9 mouse cellular contexts compared by ENCODE assay signal in the genomic region with DNA sequence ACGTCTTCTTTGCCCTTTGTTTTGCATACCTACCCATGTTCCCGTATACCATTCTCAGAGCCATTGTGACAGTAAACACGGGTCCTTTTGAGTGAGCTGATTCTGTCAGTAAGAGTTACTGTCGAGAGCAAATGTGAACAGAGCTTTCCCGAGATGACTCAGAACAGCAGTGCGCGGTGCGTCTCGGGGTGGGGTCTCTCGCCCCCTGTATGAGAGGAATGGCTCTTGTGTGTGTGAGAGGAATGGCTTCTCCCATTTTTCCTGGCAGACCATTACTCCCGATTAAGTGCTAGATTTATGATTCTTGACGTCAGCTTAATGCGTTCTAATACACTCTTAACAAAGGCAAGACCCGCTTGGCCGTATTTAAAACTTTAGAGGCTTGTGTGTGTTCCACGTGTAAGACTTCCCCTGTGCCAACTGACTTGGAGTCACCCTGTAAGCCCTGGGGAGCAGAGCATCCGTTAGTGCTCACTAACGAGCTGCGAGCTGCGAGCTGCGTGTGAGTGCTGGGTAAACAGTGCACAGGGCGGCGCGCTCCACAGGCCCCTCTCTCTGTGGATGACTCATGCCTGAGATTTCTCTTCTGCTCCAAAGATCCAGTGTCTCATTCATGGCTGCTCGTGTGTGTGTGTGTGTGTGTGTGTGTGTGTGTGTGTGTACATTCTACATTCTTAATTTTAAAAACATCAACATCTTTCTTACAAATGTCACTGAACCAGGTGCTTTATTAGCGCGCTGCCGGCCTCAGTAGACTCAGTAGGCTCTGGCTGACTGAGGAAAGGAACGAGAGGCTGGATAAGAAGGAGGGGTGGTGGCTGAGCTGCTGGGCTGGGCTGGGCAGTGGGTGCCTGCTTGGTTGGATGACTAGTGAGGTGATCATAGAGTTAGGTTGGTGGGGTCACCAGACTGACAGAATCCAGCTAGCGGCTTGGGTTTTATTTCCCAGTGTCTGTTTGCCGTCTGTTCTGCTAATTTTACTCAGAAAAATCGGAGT. TPM values are rescaled to one million over a fixed set of nuclear protein-coding genes. Genes with fewer than 3 reads are reported as not detected.
DNase-seq lines count a peak whose midpoint lies in the region; ATAC-seq and TF ChIP-seq lines count a peak whose summit lies in the region.
"Had no signal": no experiment of that assay in that cellular context is flagged by ENCODE, and none has a peak within 500 bp of the region (broad histone marks: within the 10 kb centered on the region; RNA-seq: fewer than 3 reads in every experiment).

No protein-coding gene starts in this region.

- no peak for TF ChIP-seq CTCF in gastrocnemius, adult 2 months (IDR thresholded peaks at IDR 0.05)

- H3K4me1 ChIP-seq in heart, embryonic 15.5 days (replicated peaks) = 0 out of 2 replicates have a peak, but pooled peaks cover 5% of the 10 kb centered on the region
- H3K4me1 ChIP-seq in limb, embryonic 10.5 days = peaks cover 59% of the 10 kb centered on the region

- H3K36me3 ChIP-seq in heart, embryonic 15.5 days = no peaks in the 10 kb centered on the region
- no peaks in the 10 kb centered on the region for H3K36me3 ChIP-seq in limb, embryonic 10.5 days
- H3K36me3 ChIP-seq: G1E had no signal

- intact Hi-C loops in heart, postnatal 36 days (cut with DNase I) = loop anchor here (10.0 kb wide), 1 partner anchor 407 kb away; no protein-coding TSS in a partner anchor
- intact Hi-C loops in gastrocnemius, adult 2 months (cut with DNase I) = no loop called here

- 58% methylated on average over 32 of the region's 32 CpGs for WGBS in heart, embryonic 15.5 days
- WGBS in limb, embryonic 10.5 days = 54% methylated on average over 32 of the region's 32 CpGs

- H3K27me3 ChIP-seq in heart, embryonic 15.5 days = peaks cover 33% of the 10 kb centered on the region
- H3K27me3 ChIP-seq in limb, embryonic 10.5 days (ENCODE audit: low read depth, poor library complexity, severe bottlenecking) = no peaks in the 10 kb centered on the region

- no peak overlapping the region for H3K27ac ChIP-seq in heart, embryonic 15.5 days
- peak overlapping the region; percentile 33; the same call in 1 of the 2 replicates for H3K27ac ChIP-seq in limb, embryonic 10.5 days
- H3K27ac ChIP-seq in gastrocnemius, adult 2 months = no peak overlapping the region

- H3K9me3 ChIP-seq in heart, embryonic 15.5 days (replicated peaks) = no peaks in the 10 kb centered on the region
- no peaks in the 10 kb centered on the region for H3K9me3 ChIP-seq in limb, embryonic 10.5 days (replicated peaks)

- peak; percentile 62; the same call in 1 of the 2 replicates for ATAC-seq in heart, embryonic 15.5 days (replicated peaks; ENCODE audit: insufficient number of reproducible peaks, insufficient read depth, low FRiP score, low read depth)

- no peak overlapping the region for H3K4me2 ChIP-seq in heart, embryonic 15.5 days

- no peak overlapping the region for H3K9ac ChIP-seq in heart, embryonic 15.5 days

- H3K4me3 ChIP-seq in heart, embryonic 15.5 days = no peak overlapping the region
- no peak overlapping the region for H3K4me3 ChIP-seq in limb, embryonic 10.5 days
- H3K4me3 ChIP-seq in gastrocnemius, adult 2 months = no peak overlapping the region

- no peak for DNase-seq in heart, postnatal 36 days
- DNase-seq in urinary bladder, postnatal 25 days (ENCODE audit: low spot score) = peak; percentile 45
- DNase-seq in urinary bladder, adult 2 months (ENCODE audit: low spot score) = no peak
- DNase-seq in limb, embryonic 10.5 days (ENCODE audit: low spot score) = no peak
- peak; percentile 55 for DNase-seq in right cerebral cortex, postnatal 25 days
- no peak for DNase-seq in ovary, adult 18-20 months (ENCODE audit: low spot score)
- no peak for DNase-seq in gastrocnemius, adult 2 months

RNA-seq across cellular contexts. Expression of a gene that starts 15.8 kb away (rescaled TPM):
- polyA plus RNA-seq in heart, embryonic 15.5 days (2015; fragmentation: Nextera tagmentation; extraction: Ambion mirVana) = 0.53 and 1.7 TPM in 2 replicates
- 1 to 10 TPM; 2.3 to 2.7 TPM for total RNA-seq in heart, postnatal 36 days (2021)
- polyA plus RNA-seq in urinary bladder, adult 2 months (2012; rRNA removed) = 5.5 and 5.6 TPM in 2 replicates
- polyA plus RNA-seq in limb, embryonic 10.5 days (2016; fragmentation: Nextera tagmentation; extraction: Ambion mirVana) = 7.1 and 9.7 TPM in 2 replicates
- 1 to 10 TPM; 1.5 to 1.9 TPM for total RNA-seq in gastrocnemius, adult 2 months (2021)
- polyA plus RNA-seq: G1E had no signal

RNA-seq across cellular contexts. Expression of a gene that starts 48.1 kb away (rescaled TPM):
- 0.31 and 1.2 TPM in 2 replicates for polyA plus RNA-seq in heart, embryonic 15.5 days (2015; fragmentation: Nextera tagmentation; extraction: Ambion mirVana)
- under 1 TPM; 0.72 to 0.98 TPM for total RNA-seq in heart, postnatal 36 days (2021)
- polyA plus RNA-seq in urinary bladder, adult 2 months (2012; rRNA removed) = 14.7 and 20.5 TPM in 2 replicates
- polyA plus RNA-seq in limb, embryonic 10.5 days (2016; fragmentation: Nextera tagmentation; extraction: Ambion mirVana) = 0.11 and 0.26 TPM in 2 replicates
- under 1 TPM; 0.10 to 0.14 TPM for total RNA-seq in gastrocnemius, adult 2 months (2021)

Comparison
In these comparisons a context has a peak if more than half of its experiments do, and no peak if none do; other contexts are left out.
1. DNase-seq: peak in urinary bladder, postnatal 25 days (single experiment) and right cerebral cortex, postnatal 25 days (single experiment); none in heart, postnatal 36 days (0 of 2), urinary bladder, adult 2 months (single experiment), limb, embryonic 10.5 days (single experiment), ovary, adult 18-20 months (single experiment) and gastrocnemius, adult 2 months (single experiment).